Mouse (Mus musculus): ENCODE measurements around the gene Agpat4.

Gene Agpat4

DNA sequence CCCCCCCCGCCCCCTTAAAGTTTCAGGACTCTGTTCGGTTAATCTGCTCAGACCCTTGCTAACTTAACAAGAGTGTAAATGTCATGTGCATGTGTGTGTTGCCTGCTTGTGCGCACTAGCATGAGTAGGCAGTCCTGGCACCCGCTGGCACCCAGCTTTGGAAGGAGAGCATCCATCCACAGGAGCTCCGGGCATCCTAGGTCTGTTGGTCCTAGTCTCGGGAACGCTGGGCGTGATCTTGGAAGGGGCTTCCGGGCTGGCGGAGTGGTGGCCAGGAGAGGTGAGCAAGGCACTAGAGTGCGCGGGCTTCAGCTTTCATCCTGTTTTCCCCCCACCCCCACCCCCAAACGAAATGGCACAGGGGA, at the start of gene Agpat4:
TSS of gene Agpat4 (plus strand) at position 144 of the 365 bp plus-strand sequence.
- peak in 1 of 2 experiments; percentile 73 for DNase-seq (ENCODE audit: inconsistent age in 2 of 2, low spot score in 1 of 2)

DNA sequence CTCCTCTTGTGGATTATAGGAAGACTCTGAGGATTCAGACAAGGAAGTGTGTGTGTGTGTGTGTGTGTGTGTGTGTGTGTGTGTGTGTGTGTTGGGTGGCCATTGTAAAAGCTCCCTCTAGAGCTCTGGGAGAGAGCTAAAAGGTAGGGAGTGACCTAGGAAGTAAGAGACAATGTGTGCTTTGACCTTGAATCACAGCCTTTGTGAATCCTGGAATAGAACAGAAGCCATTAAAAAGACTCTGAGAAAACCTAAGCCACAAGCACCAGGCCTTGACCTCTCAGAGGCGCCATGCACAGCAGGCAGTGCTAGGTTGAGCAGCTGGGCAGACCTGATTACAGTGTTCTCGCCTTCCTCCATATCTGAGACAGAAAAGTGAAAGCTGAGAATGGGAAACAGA, 41.7 kb upstream of the Agpat4 start:
- no peak for DNase-seq (ENCODE audit: inconsistent age in 2 of 2, low spot score in 1 of 2)

DNA sequence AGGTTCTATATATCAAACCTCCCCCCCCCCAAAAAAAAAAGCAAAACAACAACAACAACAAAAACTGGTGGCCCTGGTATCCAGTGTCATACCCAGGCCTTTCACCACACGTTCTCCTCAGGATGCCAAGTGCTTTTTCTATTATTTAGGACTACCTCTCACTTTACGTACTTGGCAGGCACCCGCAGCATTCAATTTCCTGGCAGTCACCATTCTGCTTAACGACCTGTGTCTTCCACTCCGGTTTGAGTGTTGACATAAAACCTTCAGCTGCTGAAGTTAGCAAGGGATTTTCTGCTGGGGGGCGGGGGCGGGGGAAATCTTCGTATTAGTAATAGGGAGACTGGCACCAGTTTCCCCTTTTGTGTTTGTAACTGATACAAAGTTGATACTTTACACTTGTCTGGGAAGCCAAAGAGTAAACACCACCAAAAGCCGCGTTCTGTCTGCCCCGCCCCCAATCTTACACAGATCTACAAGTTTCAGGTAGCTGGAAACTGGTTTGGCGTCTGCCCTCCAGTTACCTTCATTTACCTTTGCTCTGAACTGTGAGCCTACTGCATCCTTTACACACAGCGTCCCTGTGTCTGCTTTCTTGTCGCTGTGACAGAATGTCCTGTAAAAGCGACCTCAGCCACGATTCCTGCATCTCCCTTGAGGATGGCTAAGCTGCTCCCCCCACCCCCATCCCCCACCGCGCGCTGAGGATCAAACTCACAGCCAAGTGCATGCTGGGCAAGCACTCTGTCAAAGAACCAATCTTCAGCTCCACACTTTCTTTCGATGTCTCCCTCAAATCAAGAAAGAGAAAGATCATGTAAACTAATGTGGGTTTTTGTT, 37.6 kb upstream of the Agpat4 start:
- DNase-seq (ENCODE audit: inconsistent age in 2 of 2, low spot score in 1 of 2) = no peak

DNA sequence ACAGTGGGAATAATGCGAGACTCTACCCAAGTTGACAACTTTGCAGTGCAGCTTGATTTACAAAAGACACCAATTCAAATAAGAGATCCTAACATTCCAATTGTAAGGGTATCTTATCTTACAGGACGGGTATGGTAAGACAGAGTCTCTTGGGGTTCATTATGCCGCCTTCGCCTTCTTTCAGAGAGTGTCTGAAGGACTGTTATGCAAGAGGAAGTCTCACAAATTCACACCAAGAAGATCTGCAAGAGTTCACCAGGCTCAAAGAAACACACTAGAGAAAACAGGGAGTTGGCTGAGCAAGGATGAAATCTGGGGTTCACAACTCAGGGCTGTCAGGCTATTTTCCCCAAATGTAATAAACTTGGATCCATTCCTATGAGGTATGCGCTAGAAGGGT, 36.3 kb upstream of the Agpat4 start:
- DNase-seq (ENCODE audit: inconsistent age in 2 of 2, low spot score in 1 of 2) = no peak

DNA sequence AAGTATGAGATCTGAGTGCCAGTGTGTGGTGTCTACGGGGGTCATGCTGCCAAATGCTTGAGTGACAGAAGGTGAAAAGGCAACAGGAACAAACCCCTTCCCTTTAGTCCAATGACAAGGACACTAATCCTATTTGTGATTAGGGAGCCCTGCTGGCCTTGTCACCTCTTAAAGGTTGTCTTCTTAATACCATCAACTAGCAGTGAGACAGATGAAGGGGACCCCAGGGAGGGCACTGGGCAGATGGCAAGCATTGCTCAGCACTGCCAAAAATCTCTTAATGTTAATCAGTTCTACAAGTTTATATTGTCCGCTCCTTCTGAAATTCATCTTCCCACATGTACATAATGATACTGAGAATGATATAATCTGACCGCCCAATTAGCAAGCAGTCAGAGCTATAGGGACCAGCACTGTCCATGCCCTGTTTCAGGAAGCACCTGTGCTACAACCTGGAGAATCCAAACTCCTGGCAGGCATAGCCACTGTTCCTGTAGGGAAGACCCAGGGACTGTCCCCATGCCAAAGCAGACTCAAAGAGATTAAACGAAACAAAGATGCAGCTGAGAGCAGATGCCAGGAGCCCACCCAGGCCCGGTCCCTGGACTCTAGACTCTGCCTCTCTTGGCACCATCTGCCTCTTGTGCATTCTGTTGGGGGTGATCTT, 28.1 kb upstream of the Agpat4 start:
- DNase-seq (ENCODE audit: inconsistent age in 2 of 2, low spot score in 1 of 2) = no peak

DNA sequence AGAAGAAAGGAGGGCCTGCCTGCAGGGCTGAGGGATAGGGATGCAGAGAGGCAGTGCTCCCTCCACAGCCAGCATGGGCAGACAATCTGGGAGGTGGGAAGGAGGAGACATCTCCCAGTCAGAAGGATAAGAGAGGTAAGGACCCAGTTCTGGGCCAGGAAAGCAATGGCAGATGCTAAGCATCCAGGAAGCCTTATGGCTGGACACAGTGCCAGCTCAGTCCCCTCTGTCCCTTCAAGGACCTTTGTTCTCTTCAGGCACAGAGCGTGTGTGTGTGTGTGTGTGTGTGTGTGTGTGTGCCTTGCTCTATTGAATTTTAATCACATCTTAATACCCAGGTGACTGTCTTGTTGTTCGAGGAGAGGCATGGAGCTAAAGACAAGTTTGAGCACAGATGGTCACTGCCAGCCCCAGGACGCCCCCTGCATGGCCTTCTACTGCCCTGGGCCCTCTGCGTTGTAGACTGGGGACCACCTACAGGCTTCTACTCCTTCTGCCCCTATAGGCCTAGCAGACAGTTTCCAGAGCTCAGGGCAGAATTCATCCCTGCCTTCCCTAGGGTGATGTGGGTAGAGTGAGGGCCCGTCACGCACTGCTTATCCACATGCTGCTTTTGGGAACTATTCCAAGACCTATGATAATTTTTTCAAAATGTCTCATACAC, 25.5 kb upstream of the Agpat4 start:
- DNase-seq (ENCODE audit: inconsistent age in 2 of 2, low spot score in 1 of 2) = peak in 1 of 2 experiments; percentile 15

DNA sequence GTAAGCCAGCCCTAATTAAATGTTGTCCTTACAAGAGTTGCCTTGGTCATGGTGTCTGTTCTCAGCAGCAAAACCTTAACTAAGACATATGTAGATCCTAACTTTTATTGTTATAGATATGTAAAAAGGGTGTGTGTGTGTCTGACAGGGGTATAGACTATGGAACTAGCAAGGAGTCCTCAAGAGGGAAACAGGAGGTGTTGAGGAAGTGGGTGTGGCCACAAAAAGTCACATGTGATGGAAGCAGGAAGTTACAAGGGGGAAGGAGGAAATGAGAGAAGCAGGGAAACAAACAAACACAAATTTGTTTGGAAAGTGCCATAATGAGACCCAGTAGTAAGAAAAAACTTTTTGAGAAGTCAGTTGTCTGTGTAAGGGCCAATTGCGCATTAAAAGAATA, 24.5 kb upstream of the Agpat4 start:
- DNase-seq (ENCODE audit: inconsistent age in 2 of 2, low spot score in 1 of 2) = no peak

DNA sequence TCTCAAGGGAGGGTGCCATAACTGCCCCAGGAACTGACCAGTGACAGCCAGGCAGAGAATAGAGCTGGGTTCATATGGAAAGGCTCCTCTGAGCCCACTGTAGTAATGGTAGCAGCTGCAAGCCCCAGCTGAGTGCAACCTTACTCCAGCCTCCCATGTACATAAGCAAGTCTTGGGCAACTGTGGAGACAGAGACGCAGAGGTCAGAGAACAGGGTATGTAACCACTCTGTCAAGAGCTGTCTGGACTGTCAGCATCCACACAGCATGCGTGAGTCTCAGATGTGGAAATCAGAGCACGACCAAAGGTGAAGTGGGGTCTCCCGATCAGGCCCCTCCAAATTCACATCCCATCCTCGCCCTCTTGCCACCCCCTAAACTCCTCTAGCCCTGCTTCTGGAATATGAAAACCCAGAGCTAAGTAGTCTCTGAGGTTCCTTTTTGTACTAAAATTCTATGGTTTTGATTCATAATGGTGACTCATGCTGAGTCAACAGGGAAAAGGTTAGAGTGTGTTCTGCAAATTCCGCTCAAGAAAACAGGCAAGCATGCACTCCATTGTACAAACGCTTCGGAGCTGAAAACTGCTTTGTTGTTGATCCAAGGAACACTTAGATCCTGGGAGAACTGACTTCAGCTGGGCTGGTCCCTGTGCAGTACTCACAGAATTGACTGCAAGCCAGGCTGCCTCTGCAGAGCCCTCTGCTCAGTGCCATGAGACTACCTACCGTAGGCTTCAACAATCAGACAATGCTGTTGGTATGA, 23.5 kb upstream of the Agpat4 start:
- peak; percentile 86 to 90 for DNase-seq (ENCODE audit: inconsistent age in 2 of 2, low spot score in 1 of 2)

DNA sequence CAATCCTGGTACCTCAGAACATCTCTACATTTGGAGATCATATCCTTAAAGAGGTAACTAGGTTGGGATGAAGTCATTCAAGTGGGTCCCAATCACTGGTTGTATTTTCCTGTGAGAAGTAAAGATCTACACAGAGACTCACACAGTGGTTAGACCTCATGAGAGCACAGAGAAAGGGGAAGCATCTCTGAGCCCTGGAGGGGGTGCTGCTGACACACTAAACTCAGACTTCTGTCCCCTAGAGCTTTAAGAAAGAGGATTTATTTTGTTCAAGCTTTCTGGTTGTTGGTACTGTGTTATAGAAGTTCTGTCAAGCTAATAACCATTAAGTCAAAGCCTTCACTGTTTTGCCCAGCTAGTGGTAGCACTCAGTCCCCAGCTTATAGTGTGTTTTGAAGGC, 19.1 kb upstream of the Agpat4 start:
- DNase-seq (ENCODE audit: inconsistent age in 2 of 2, low spot score in 1 of 2) = no peak

DNA sequence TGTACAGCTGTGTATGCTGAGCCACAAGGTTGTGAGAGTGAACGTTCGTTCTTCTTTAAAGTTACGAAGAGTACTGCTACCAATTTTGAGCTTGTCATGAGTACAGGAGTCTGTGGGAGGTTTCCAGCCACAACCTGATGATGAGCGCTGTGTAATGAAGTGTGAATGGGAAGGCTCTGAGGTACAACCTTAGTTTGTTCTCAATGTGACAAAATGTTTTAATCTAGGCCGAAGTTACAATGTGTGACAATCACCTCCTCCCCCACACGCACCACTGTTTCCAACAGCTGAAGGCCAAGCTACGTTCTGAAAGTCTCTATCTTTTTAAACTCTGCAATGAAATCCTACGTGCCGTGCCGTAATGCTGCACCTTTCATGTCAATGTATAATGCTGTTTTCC, 16.2 kb upstream of the Agpat4 start:
- no peak for DNase-seq (ENCODE audit: inconsistent age in 2 of 2, low spot score in 1 of 2)

DNA sequence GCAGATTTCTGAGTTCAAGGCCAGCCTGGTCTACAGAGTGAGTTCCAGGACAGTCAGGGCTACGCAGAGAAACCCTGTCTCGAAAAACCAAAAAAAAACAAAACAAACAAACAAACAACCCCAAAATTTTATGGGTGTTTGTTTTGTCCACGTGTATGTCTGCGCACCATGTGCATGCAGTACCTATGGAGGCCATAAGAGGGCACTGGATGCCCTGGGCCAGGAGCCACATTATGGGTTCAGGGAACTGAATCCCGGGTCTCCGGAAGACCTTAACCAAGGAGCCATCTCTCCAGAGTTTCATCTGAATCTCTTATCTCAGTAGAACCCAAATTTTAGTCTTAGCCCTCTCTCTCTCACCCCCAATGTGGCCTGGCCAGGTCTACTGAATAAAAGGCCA, 14.7 kb upstream of the Agpat4 start:
- DNase-seq (ENCODE audit: inconsistent age in 2 of 2, low spot score in 1 of 2) = no peak

DNA sequence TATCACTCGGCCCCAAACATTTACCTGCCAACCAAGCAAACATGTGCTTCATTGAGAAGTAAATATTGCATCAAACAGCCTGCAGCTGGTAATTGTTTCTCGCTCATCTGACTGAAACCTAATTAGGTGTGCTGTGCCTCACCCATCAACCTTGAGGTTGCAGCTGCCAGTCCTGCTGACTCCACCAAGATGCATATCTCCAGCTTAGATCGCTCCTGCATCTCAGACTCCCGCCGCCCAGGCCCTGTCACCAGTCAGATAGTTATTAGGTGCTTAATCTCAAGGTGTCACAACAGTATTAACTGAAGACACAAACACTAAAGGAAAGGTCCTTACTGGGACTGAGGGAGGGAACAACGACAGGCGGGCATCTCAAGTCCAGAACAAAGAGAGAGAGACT, 14.3 kb upstream of the Agpat4 start:
- no peak for DNase-seq (ENCODE audit: inconsistent age in 2 of 2, low spot score in 1 of 2)

DNA sequence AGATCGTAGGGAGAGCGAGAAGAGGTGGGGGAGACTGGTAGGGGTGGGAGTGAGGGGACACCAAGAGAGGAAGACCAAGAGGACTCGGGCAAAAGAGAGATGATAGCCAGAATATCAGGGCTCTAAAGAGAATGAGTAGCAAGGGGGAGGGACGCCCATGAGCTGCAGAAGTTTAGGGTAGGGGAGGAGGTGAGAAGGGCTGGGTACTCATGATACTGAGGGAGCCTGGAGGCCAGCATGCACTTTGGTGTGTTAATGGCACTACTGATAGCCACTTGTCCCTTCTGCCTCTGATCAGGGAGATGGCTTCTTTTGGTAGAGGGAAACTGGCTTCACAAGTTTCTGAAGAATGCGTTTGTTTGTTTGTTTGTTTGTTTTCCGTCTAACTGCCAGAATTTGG, 13.8 kb upstream of the Agpat4 start:
- no peak for DNase-seq (ENCODE audit: inconsistent age in 2 of 2, low spot score in 1 of 2)

DNA sequence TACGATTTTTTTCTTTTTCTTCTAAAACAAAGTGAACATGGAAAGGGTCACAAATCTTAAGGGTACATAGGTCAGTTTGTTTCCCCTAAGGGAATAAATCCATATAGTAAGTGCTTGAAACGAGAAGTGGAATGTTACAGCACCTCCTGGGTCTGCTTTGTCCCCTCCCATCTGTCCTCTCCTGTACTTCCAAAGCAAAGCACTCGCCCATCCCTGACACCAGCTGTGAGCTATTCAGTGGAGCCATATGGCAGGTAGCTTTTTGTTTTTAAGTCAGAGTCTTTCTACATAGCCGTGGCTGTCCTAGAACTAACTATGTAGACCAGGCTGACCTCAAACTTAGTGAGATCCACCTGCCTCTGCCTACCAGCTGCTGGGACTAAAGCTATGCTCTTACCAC, 12.2 kb upstream of the Agpat4 start:
- no peak for DNase-seq (ENCODE audit: inconsistent age in 2 of 2, low spot score in 1 of 2)

DNA sequence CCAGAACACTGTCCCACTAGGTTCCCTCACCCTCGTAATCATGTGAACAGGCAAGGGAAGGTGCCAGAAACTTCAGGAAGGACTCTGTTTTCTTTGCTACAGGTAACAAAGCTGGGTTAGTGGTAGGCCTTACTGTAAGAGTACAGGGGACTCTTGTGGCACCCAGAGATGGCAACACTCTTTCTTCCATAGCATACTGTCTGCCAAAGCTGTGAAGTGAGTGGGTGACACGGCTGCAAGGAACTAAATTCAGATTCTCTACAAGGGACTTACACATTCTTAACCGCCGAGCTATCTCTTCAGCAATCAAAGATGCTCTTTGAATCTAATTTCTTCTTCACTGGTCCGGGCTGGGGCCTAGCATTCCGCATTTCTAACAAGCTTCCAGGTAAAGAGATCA, 4.9 kb upstream of the Agpat4 start:
- DNase-seq (ENCODE audit: inconsistent age in 2 of 2, low spot score in 1 of 2) = no peak

DNA sequence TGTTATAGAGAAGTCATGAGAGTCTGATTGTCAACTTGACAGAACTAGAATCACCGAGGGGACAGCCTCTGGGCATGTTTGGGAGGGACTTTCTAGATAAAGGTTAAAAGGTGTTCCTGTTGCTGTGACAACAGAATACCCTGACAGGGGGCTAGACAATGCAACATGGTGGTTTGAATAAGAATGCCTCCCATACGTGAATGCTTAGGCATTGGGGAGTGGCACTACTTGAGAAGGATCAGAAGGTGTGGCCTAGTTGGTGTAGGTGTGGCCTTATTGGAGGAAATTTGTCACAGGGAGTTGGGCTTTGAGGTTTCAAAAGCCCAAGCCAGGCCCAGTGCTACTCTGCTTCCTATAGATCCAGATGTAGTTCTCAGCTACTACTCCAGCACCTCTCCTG, 3.4 kb upstream of the Agpat4 start:
- DNase-seq (ENCODE audit: inconsistent age in 2 of 2, low spot score in 1 of 2) = no peak

DNA sequence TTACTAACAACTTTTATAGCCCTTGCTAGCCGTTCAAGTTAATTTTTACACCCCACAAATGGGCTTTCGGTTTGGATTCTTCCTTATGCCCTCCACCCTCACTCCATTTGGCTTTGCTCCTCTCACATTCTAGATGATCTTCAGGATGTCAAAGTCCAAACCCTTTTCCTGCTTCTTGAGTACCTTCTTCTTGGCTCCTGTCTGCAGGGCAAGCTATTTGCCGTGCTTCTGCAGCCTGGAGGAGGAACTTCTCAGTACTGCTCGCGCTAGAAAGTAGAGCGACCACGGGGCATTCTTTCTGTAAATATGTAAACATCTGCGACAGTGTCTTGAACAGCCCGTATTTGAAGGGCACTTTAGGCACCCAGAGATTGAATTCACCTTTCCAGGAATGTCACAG, 373 bp upstream of the Agpat4 start:
- DNase-seq (ENCODE audit: inconsistent age in 2 of 2, low spot score in 1 of 2) = peak in 1 of 2 experiments; percentile 60

DNA sequence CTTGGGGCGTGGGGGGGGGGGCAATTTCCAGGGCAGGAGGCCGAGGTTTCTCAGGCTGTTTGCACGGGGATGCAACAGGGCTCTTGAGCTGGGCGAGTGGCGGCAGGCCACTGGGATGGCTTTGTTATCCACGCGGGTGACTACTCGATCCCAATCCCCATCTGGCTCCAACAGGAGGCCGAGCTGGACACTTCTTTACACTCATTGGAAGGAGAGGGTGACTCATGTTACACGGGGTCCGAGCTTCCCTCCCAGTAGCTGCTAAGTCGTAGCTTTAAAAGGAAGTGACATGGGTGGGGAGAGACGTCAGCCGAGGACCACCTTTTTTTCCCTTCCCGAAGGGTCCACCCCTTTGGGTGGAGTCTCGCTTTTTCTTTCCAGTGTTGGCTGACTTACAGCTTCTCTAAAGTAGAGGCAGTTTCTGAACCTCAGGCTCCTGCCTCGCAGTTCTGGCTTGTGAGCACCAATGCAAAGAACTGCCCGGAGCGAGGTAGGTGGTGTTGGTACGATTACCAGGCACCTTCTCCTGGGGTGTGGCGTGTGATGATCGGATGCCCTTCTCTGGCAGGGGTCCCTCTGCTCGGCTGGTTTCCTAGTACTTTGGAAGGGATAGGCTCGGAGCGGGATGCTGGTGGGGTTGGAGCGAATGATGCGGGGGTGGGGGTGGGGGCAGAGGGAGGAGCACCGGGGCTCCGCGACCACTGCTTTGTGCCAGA, 580 bp downstream of the Agpat4 start:
- peak; percentile 93 to 95 for DNase-seq (ENCODE audit: inconsistent age in 2 of 2, low spot score in 1 of 2)

DNA sequence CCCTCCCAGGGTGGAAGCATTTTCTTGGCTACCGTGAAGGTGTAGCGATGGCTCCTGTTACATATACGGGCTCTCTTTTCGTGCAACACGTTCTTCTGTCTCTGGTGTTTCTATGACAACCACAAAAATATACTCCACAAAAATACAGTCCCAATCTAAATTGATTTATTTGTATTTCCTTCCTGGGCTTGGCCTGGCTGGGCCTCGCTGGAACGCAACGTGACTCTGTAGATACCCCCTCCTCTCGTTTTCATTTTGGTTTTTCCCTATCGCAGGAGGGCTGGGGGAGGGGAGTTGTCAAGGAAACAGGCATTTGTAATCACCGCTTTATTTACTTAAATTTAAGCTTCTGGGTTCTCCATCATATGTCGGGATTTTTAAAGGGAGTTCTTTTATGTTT, 1.2 kb downstream of the Agpat4 start:
- peak; percentile 57 to 79 for DNase-seq (ENCODE audit: inconsistent age in 2 of 2, low spot score in 1 of 2)

DNA sequence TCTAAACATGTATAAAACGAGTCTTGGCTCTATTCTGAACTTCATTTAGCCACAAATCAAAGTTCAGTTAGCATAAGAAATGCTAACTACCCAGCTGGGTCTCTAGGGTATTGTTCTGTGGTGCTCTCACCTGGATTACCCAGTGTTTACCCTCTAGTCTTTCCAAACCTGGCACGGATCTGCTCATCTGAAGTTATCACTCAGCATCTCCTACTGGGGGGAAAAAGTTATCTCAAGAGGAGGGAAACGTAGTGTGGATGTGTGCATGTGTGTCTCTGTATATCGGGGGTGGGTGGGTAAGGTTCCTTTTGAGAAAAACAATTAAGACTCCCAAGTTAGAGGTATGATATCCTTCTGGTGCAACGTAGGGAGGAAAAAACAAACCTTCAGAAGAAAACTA, 1.8 kb downstream of the Agpat4 start:
- peak in 1 of 2 experiments; percentile 52 for DNase-seq (ENCODE audit: inconsistent age in 2 of 2, low spot score in 1 of 2)

All from adrenal gland, adult (tissue).